Mouse (Mus musculus): ENCODE results near the gene Cela3b.

Cela3b gene

DNA sequence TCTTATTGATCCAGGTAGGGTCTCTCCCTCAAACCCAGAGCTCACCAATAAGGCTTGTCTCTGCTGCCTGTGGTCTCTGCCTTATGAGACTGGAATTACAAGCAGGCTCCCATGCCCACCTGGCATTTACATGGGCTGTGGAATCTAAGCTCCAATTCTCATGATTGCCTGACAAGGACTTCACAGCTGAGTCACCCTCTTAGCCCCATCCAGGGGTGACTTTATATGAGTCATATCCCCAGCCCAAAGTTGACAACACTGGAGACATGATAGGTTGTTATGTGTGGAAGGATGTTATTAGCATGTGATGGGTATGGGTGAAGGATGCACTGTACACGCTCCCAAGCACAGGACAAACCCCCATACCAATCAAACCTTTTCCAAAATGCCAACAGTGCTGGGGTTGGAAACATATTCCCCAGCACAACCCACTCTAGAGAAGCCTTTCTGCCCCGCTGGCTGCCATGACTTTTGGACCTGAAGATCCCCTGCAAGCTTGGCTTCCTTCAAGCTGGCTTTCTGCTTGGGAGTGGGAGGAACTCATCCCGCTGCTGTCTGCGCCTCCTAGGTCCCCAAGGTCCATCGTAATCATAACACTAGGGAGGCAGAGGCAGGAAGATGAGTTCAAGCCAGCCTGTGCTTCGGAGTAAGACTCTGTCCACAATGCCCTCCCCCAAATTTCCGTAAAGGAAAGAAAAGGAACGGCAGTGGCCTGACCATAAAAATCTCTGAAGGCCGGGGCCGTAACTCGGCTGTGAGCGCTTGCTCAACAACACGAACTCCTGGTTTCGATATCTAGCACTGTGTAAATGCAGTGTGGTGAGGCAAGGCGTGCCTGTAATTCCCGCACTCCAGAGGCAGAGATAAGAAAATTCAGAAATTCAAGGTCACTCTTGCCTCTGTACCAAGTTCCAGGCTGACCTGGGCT lies 58.5 kb downstream of the Cela3b start:
- DNase-seq: no peak

Data from kidney, postnatal 4 days (tissue).